In the genomic region with DNA sequence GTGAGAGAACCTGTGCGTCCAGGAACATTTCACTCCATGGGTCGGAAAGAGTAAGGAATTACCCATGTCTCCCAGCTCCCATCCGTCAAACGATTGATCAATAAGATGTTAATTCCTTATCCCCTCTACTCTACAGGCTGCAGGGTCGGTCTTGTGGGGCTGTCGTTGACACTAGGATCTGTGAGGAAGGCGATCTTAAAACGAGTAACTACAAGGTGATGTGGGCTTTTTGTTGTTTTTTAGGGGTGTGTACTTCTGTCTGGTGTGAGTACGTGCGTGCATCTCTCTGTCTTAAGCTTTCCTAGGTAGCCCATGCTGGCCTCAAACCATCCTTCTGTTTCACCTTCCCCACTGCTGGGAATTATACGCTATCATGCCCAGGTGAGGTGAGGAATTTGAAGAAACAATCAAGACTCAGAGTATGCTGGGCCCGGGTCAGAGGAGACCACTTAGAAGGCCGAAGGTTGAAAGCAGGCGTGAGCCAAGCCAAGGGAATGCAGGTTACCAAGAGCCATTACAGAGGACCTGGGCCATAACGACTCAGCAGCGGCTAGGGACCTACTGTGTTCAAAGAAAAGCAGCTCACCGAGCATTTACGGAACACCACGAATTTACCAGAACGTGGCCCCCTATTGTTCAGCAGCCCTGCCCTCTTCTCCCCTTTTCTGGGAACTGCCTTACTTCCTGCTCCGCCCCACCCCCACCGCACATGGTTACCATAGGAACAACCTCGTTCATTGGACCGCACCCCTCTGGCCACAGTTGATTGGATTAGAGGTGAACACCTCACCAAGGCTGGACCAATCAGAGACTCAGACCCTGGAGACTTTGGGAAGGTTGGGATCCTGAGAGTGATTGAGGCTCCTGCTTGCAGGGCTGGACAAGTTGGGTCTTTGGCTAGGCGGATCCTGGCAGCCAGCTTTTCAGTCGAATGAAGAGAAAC, we compare ENCODE assay signal across 8 mouse cellular contexts. TPM values are rescaled to one million over a fixed set of nuclear protein-coding genes. Genes with fewer than 3 reads are reported as not detected.
DNase-seq lines count a peak whose midpoint lies in the region; ATAC-seq and TF ChIP-seq lines count a peak whose summit lies in the region.

No protein-coding gene starts in this region.

- peaks cover 7% of the 10 kb centered on the region for H3K4me1 ChIP-seq in brown adipose tissue, adult 24 weeks (ENCODE audit: control insufficient read depth, insufficient read depth, insufficient read length, low read length)
- H3K4me1 ChIP-seq in embryonic fibroblast, embryonic 13.5 days (ENCODE audit: control insufficient read depth, insufficient read depth, low read length): no peaks in the 10 kb centered on the region; the same call in none of the 2 replicates
- peaks cover 7% of the 10 kb centered on the region; the same call in 1 of the 2 replicates for H3K4me1 ChIP-seq in hindbrain, embryonic 11.5 days (replicated peaks; ENCODE audit: control insufficient read depth, insufficient read depth, low read length)
- H3K4me1 ChIP-seq in lung, embryonic 15.5 days: peaks cover 15% of the 10 kb centered on the region; the same call in 1 of the 2 replicates

- TF ChIP-seq POLR2A in embryonic fibroblast, embryonic 13.5 days (IDR thresholded peaks at IDR 0.05; ENCODE audit: low read depth, low read length): no peak

- no peak overlapping the region for H3K27ac ChIP-seq in brown adipose tissue, adult 24 weeks (replicated peaks; ENCODE audit: low read depth, low read length)
- H3K27ac ChIP-seq in embryonic fibroblast, embryonic 13.5 days (ENCODE audit: insufficient read depth, low read length): peak overlapping the region; percentile 42
- H3K27ac ChIP-seq in hindbrain, embryonic 11.5 days (ENCODE audit: low read depth, low read length): peak overlapping the region; percentile 93
- H3K27ac ChIP-seq in lung, embryonic 15.5 days: 0 out of 2 replicates have a peak overlapping the region, but pooled peaks have one; percentile 51

- ATAC-seq in hindbrain, embryonic 11.5 days (ENCODE audit: low FRiP score): peak; percentile 98
- peak; percentile 94 for ATAC-seq in lung, embryonic 15.5 days (ENCODE audit: borderline replicate concordance, extremely low read depth, low FRiP score, low TSS enrichment)

- peak overlapping the region; percentile 27 for H3K4me3 ChIP-seq in brown adipose tissue, adult 24 weeks (ENCODE audit: insufficient read depth, low read depth, low read length)
- no peak overlapping the region for H3K4me3 ChIP-seq in embryonic fibroblast, embryonic 13.5 days (ENCODE audit: insufficient read depth, low read length)
- H3K4me3 ChIP-seq in hindbrain, embryonic 11.5 days (ENCODE audit: low read depth, low read length): no peak overlapping the region
- peak overlapping the region; percentile 22 for H3K4me3 ChIP-seq in lung, embryonic 15.5 days

- no peaks in the 10 kb centered on the region for H3K36me3 ChIP-seq in hindbrain, embryonic 11.5 days (ENCODE audit: control insufficient read depth, insufficient read depth, low read length)
- no peaks in the 10 kb centered on the region for H3K36me3 ChIP-seq in lung, embryonic 15.5 days

- WGBS in hindbrain, embryonic 11.5 days: 30% methylated on average over 26 of the region's 26 CpGs
- WGBS in lung, embryonic 15.5 days: 31% methylated on average over 26 of the region's 26 CpGs

- no peaks in the 10 kb centered on the region for H3K27me3 ChIP-seq in hindbrain, embryonic 11.5 days (ENCODE audit: control insufficient read depth, insufficient read depth, low read length)
- no peaks in the 10 kb centered on the region for H3K27me3 ChIP-seq in lung, embryonic 15.5 days

- no peaks in the 10 kb centered on the region for H3K9me3 ChIP-seq in hindbrain, embryonic 11.5 days (ENCODE audit: control insufficient read depth, low read length)
- H3K9me3 ChIP-seq in lung, embryonic 15.5 days: no peaks in the 10 kb centered on the region

- H3K9ac ChIP-seq in hindbrain, embryonic 11.5 days (ENCODE audit: low read depth, low read length): peak overlapping the region; percentile 24; the same call in 1 of the 2 replicates
- no peak overlapping the region for H3K9ac ChIP-seq in lung, embryonic 15.5 days

- TF ChIP-seq CTCF in embryonic fibroblast, embryonic 13.5 days (IDR thresholded peaks at IDR 0.05; ENCODE audit: borderline replicate concordance, insufficient read depth, low read length): no peak

- peak overlapping the region; percentile 26 for H3K4me2 ChIP-seq in hindbrain, embryonic 11.5 days (replicated peaks; ENCODE audit: low read depth, low read length)
- H3K4me2 ChIP-seq in lung, embryonic 15.5 days: peak overlapping the region; percentile 49

- DNase-seq in MEL-GATA-1-ER (ENCODE audit: extremely low read depth, low read depth): peak; percentile 92
- peak; percentile 92 for DNase-seq in hindbrain, embryonic 11.5 days (ENCODE audit: low spot score)
- peak; percentile 86 for DNase-seq in layer of hippocampus, adult 9-11 months
- DNase-seq in ovary, postnatal 36 days (ENCODE audit: low spot score): peak; percentile 67
- no peak for DNase-seq in T-cell, adult 2 months (ENCODE audit: low spot score)

RNA-seq across cellular contexts. Expression of gene Moap1, which starts 13.3 kb away (rescaled TPM):
- polyA plus RNA-seq in brown adipose tissue, adult 24 weeks (2012; ENCODE audit: insufficient read depth, insufficient read length, missing spikeins): 1.6 and 2.3 TPM in 2 replicates
- polyA plus RNA-seq in embryonic fibroblast, embryonic 13.5 days (2011; ENCODE audit: insufficient read length, low read depth, missing spikeins): 2.7 and 3.3 TPM in 2 replicates
- polyA plus RNA-seq in hindbrain, embryonic 11.5 days (2014; fragmentation: Nextera tagmentation; extraction: Ambion mirVana): 35.7 and 42.9 TPM in 2 replicates
- 27.3 and 27.4 TPM in 2 replicates for polyA plus RNA-seq in lung, embryonic 15.5 days (2015; fragmentation: Nextera tagmentation; extraction: Ambion mirVana)

RNA-seq across cellular contexts. Expression of gene Tmem251, which starts 13.4 kb away (rescaled TPM):
- polyA plus RNA-seq in brown adipose tissue, adult 24 weeks (2012; ENCODE audit: insufficient read depth, insufficient read length, missing spikeins): 3.5 and 4.7 TPM in 2 replicates
- polyA plus RNA-seq in embryonic fibroblast, embryonic 13.5 days (2011; ENCODE audit: insufficient read length, low read depth, missing spikeins): 4.8 and 5.0 TPM in 2 replicates
- 10.8 and 11.3 TPM in 2 replicates for polyA plus RNA-seq in hindbrain, embryonic 11.5 days (2014; fragmentation: Nextera tagmentation; extraction: Ambion mirVana)
- 9.5 and 10.1 TPM in 2 replicates for polyA plus RNA-seq in lung, embryonic 15.5 days (2015; fragmentation: Nextera tagmentation; extraction: Ambion mirVana)

RNA-seq across cellular contexts. Expression of gene Itpk1, which starts 25.4 kb away (rescaled TPM):
- polyA plus RNA-seq in brown adipose tissue, adult 24 weeks (2012; ENCODE audit: insufficient read depth, insufficient read length, missing spikeins): 65.8 and 126 TPM in 2 replicates
- polyA plus RNA-seq in embryonic fibroblast, embryonic 13.5 days (2011; ENCODE audit: insufficient read length, low read depth, missing spikeins): 2.7 and 5.0 TPM in 2 replicates
- 14.1 and 16.8 TPM in 2 replicates for polyA plus RNA-seq in hindbrain, embryonic 11.5 days (2014; fragmentation: Nextera tagmentation; extraction: Ambion mirVana)
- polyA plus RNA-seq in lung, embryonic 15.5 days (2015; fragmentation: Nextera tagmentation; extraction: Ambion mirVana): 8.0 and 9.6 TPM in 2 replicates

RNA-seq across cellular contexts. Expression of gene Gm28051, which starts 27.4 kb away (rescaled TPM):
- not detected in 2 replicates for polyA plus RNA-seq in brown adipose tissue, adult 24 weeks (2012; ENCODE audit: insufficient read depth, insufficient read length, missing spikeins)
- polyA plus RNA-seq in embryonic fibroblast, embryonic 13.5 days (2011; ENCODE audit: insufficient read length, low read depth, missing spikeins): not detected in 2 replicates
- polyA plus RNA-seq in hindbrain, embryonic 11.5 days (2014; fragmentation: Nextera tagmentation; extraction: Ambion mirVana): not detected in 2 replicates
- not detected in 2 replicates for polyA plus RNA-seq in lung, embryonic 15.5 days (2015; fragmentation: Nextera tagmentation; extraction: Ambion mirVana)

RNA-seq across cellular contexts. Expression of gene Gon7, which starts 27.5 kb away (rescaled TPM):
- polyA plus RNA-seq in brown adipose tissue, adult 24 weeks (2012; ENCODE audit: insufficient read depth, insufficient read length, missing spikeins): 7.5 and 8.8 TPM in 2 replicates
- 5.4 and 7.0 TPM in 2 replicates for polyA plus RNA-seq in embryonic fibroblast, embryonic 13.5 days (2011; ENCODE audit: insufficient read length, low read depth, missing spikeins)
- 47.2 and 56.2 TPM in 2 replicates for polyA plus RNA-seq in hindbrain, embryonic 11.5 days (2014; fragmentation: Nextera tagmentation; extraction: Ambion mirVana)
- 29.5 and 31.3 TPM in 2 replicates for polyA plus RNA-seq in lung, embryonic 15.5 days (2015; fragmentation: Nextera tagmentation; extraction: Ambion mirVana)

Comparison
In these comparisons a context has a peak if more than half of its experiments do, and no peak if none do; other contexts are left out.
1. H3K4me3 ChIP-seq: peak in brown adipose tissue, adult 24 weeks (single experiment) and lung, embryonic 15.5 days (single experiment); none in embryonic fibroblast, embryonic 13.5 days (single experiment) and hindbrain, embryonic 11.5 days (single experiment).